Mouse (Mus musculus) embryo, embryonic 9.5 days (tissue): Measurements from ENCODE around the gene Frat2.

Experiments
- DNase-seq: peaks from one replicate; pipeline ENCODE4 v3.0.0-alpha.2; 2017; ENCODE audit errors: extremely low spot score

The Frat2 gene

DNA sequence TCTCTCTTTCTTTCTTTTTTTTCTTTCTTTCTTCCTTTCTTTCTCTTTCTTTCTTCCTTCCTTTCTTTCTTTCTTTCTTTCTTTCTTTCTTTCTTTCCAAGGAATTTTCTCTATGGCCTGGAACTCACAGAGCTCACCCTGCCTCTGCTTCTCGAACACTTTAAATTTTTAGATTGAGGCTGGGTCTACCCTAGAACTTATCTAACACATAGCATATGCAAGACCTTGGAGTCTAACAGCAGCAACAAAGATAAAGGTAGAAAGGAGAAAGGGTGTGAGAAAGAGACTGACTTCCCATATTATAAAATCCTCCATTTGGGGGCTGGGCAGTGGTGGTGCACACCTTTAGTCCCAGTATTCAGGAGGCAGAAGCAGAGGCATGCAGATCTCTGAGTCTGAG lies 25.3 kb downstream of the Frat2 start:
- no peak for DNase-seq

DNA sequence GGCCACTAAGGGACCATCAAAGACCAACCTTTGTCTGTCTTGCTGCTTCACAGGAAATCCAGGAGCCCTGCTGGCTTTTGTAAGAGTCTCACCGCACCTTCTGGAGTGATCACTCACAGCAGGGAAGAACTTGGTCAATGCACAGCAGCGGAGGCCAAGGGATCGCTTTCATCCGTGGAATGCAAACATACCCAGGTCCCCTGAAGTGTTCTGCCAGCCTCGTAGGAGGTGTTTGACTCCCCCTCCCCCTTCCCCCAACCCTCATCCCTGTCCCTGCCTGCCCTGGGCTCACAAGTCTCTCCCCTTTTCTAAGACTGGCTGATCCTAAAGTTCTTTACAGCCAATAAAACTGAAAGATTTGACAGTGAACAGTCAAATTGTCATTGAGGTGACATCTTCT lies 26.5 kb downstream of the Frat2 start:
- no peak for DNase-seq

DNA sequence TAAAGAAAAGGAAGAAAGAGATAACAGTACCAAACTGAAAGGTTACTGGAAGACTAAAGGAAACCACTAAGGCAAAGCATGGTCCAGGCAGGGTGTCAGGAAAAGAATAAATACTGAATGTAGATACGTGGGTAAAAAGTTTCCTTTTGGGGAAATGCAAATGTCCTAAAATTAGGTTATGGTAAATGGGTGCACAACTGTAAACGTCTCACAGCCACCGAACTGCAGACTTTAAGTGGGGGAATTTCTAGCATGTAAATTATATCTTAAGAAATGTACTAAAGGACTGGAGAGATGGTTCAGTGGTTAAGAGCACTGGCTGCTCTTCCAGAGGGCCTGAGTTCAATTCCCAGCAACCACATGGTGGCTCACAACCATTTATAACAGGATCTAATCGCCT lies 29.2 kb downstream of the Frat2 start:
- DNase-seq, result no peak

DNA sequence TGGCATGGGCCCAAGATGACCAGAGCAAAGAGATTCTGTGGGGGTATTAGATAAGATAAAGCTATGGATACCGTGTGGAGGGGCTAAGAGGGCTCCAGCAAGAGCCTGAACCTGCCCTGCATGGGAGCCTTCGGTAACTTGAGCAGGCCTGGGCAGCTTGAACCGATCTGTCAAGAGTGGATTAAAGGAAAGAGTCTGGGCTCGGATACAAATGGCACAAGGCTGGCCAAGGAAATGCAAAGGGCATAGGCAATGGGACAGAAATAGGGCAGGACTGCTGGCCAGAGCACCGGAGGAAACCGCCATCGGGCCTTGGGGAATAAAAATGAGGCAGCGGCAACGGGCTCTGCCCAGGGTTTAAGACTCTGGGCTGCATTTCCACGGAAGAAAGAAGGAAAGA lies 30.6 kb downstream of the Frat2 start:
- DNase-seq, result no peak

DNA sequence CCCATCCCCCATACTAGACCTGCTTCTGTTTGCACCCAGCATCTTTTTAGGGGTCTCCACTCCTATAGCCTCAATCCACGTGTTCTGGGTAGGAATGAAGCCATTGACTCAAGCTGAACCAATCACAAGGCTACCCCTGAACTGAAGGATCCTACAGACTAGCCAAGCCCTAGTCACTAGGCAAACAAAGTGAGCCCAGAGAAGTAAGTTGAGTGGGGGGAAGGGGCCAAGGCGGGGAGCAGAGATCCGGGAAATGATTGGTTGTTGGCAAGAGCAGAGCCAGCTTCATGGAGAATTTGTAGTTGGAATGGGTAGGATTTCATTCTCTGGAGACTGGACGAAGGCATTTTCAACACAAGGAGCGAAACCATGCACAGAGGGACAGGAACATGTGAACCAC lies 31.0 kb downstream of the Frat2 start:
- DNase-seq, result no peak

DNA sequence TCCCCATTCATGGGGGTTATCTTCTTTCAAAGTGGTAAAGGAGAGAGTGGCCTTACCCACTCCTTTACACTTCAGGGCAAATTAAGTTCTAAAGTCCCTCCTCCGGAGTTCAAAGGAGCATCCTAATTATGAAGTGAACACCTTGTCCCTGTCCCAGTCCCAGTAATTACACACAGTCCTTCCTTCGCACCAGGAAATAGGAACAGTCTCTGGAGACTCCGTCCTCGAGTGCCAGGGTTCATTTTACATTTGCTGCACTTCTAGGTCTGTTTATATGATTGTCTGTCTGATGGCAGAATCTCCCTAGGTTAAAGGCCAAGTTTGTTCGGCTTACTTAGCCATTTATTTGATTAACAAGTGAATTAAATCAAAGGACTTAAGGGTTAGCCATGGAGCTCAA lies 31.5 kb downstream of the Frat2 start:
- DNase-seq, result no peak

DNA sequence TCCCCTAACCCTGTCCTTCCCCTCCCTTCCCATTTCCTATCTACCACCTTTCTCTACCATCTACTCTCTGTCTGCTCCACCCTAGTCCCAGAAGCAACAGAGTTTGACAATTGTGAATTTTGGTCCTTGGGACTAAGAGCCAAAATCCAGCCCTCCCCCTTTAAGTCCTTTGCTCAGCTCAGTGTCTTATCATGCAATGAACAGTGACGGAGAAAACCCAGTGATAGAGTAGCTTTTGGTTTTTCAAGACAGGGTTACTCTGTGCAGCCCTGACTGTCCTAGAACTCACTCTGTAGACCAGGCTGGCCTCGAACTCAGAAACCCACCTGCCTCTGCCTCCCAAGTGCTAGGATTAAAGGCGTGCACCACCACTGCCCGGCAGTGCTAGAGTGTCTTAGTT lies 34.6 kb downstream of the Frat2 start:
- DNase-seq, result no peak

DNA sequence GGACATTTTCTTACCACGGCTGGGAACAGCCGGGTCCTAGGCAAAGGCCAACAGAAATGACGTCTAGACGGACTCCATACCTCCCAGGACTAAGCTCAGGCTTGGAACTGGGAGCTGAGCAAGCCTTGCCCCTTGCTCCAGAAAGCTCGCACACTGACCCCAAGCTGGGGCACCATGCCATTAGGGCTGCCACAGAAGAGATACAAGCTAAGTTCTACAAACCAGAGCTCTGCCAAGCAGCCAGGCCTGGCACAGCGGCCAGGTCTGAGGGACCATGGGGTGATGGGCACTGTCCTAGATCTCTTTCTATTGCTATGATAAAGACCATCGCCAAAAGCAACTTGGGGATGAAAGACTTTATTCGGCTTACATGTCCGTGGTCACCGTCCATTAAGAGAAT lies 35.4 kb downstream of the Frat2 start:
- no peak for DNase-seq

DNA sequence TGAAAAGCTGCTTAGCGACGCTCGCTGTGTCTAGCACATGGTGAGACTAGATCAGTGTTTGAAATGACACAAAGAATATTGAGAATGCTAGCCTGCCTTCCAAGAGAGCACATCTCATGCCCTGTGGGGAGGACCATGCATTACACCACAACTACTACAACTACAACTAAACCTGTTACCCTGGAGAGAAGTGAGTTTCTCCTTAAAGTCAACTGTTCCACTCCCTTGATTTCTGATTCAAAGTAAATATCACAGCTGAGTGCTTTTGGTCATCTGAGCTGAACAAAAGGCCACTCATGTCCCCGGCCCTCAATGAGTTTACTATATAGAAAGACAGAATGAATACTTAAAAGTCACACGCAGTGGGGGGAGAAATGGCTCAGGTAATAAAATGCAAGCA lies 37.9 kb downstream of the Frat2 start:
- DNase-seq, result no peak

DNA sequence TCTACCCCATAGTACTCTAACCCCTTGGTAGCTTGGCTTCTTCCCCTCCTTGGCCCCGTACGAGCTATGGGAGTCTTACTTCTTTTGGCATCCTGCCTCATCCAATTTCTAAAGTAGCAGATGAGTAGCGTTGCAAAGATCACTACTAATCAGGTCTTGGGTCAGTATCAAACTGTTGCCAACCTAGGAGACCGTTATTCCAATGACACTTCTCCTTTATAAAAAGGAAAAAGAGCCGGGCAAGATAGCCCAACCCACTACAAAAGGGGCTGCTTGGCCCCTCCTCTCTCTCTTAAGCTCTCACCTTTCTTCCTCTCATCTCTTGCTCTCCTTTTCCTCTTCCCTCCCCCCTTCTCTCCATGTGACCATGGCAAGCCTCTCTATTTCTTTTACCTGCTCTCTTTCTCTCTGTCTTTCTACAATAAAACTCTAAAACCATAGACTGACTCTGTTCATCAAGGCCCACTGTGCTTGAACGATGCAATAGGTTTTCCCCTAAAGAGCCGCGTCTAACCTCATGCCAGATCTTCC lies 39.8 kb downstream of the Frat2 start:
- DNase-seq, result no peak

DNA sequence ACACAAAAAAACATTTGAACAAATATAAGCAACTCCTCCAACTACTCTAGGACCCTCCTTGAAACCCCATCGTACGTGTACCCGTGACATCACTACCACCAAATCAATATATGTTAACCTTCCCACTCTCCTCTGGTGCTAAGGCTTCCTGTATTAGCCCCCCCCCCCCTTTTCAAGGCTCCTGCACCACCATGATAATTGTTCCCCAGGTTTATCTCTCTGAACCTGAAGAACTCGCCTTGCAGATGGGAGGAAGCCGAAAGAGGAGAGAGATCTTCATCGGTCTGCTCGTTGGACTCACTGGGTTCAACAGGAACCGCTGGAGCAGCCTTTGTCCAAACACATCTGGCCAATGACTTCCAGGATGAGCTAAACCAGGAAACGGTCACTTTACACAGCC lies 40.4 kb downstream of the Frat2 start:
- DNase-seq, result no peak

DNA sequence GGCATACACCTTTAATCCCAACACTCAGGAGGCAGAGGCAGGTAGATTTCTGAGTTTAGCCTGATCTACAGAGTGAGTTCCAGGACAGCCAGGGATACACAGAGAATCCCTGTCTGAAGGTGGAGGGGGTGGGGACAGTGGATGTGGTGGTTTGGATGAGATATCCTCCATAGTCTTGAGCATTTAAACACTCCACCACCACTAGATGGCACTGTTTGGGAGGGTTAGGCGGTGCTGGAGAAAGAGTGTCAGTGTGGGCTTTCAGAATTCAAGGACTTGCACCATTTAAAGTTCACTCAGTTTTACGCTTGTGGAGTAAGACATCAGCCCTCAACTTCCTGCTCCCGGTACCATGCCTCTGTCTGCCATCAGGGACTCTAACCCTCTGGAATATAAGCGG lies 42.1 kb downstream of the Frat2 start:
- DNase-seq, result no peak

DNA sequence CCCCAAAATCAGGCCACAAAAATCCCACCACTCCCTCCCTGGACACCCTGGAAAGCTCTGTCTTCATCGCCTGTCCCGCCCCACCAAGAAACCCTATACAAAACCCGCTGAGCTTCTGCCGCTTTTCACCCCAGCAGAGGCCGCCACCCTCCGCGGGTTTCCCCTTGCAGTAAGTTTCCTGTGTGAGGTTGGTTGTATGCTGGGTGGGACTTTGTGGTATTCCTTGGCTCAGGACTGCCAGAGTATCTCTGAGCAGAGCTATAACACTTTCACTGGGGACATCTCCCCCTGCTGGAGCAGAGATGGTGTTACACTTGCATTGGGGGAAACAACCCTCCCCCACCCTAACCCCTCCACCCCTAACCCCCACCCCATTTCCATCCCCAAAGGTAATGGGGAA lies 44.6 kb downstream of the Frat2 start:
- peak; percentile 26 for DNase-seq

DNA sequence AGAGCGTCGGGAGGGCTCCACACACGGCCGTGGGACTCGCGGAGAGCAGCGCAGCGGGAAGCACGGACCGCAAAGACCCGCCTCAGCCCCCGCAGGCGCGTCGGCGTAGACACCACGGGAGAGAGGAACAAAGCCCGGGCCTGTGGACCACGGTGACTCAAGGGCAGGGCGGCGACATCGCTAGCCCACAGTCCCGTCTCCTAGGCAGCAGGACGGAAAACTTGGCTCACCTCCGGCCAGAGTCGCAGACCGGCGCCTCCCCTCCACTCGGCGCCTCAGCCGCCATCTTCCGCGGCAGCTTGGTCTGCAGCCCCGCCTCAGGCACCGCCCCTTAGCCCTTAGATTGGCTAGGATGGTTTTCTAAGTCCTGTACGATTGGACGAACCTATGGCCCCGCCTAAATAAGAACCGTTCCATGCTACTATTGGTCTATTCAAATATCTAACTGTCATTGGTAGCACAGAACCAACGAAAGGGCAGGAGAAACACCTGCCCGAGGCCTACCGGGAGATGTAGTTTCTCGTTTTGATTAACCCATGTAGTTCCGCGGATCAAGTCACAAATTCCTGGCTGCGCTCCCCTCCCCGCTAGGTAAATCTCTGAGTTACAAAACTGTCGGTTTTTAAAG lies 46.1 kb downstream of the Frat2 start, which contains the start of gene Arhgap19:
Gene Arhgap19 (minus strand): TSS at position 306 of the 628 bp plus-strand sequence.
- DNase-seq, result peak; percentile 89

DNA sequence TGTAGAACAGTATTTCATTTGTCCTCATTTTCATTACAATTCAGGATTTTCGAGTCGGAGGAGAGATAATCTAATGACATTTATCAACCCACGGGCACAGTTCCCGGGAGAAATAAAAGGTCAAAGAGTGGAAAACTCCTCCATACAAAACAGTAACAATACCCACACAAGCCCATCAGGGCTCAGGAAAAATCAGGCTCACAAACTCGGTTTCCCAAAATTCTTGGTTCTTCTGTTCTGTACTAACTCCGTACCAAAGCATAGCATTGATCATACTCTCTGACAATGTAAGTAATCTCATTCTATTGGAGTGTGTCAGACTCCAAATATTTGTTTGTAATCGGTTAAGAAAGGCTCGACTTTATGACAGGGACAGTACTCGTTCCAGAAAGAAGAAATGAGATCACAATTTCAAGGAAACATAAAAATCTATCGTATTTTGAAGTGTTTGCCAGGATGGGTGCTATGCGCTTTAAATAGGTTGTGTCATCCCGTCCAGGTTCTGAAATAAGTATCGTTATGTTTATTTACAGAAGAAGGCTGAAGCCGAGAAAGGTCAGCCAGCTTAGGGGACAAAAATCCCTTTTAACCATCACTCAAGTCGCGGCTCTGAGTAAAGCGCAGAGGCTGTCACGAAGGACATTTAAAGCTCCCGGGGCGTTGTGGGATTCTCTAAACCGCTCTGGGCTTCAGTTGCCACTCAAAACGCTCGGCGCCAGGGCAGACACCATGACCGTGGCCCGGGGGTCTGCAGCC lies 46.8 kb downstream of the Frat2 start:
- DNase-seq, result no peak

DNA sequence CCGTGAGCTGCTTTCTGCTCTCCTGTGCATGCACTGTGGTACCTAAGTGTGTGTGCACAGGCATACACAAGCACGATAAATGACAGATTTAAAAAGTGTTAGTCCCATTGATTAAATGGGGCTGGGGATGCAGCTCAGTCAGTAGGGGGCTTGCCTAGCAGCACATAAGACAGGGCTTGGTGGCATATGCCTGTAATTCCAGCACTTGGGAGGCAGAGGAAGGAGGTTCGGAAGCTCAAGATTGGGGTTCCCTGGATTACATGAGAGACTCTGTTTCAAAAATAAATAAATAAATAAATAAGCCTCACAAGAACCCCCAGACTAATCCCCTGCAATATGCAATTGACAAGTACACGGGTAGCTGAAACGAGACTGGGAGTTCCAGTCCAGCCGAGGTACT lies 47.5 kb downstream of the Frat2 start:
- DNase-seq, result no peak

DNA sequence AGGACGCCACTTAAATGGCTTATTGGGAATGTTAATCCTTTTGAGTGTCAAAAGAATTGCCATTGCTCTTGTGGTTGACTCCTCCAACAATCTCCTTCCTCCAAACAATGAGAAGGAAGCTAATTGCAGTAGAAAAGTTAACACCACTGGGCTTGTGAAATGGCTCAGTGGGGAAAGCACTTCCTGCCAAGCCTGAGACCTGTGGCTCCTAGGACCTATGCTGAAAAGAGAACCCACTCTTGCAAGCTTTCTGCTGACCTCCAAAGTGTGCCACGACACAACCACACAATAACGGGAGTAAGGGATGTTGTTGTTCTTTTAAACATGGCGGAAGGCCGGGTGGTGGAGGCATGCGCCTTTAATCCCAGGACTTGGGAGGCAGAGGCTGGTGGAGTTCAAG lies 50.4 kb downstream of the Frat2 start:
- no peak for DNase-seq

DNA sequence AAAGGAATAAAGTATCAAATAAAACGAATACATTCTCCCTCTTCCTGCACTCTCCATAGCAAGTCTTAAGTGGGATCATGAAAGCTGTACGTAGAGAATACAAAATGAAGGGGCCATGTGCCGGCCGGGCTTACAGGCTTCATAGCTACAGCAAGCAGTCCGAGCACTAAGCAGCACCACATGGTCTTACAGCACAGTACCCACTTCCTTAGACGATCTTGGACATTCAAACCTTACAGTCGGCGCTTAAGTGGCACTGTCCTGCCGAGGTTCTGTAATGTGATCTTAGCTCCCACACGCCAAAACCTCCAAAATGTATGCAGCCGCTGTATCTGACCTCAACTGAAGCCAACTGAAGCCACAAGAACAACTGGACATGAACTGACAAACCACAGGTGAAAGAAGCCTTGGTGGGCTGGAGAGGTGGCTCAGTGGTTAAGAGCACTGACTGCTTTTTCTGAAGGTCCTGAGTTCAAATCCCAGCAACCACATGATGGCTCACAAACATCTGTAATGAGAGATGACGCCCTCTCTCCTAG lies 51.1 kb downstream of the Frat2 start:
- DNase-seq, result no peak

DNA sequence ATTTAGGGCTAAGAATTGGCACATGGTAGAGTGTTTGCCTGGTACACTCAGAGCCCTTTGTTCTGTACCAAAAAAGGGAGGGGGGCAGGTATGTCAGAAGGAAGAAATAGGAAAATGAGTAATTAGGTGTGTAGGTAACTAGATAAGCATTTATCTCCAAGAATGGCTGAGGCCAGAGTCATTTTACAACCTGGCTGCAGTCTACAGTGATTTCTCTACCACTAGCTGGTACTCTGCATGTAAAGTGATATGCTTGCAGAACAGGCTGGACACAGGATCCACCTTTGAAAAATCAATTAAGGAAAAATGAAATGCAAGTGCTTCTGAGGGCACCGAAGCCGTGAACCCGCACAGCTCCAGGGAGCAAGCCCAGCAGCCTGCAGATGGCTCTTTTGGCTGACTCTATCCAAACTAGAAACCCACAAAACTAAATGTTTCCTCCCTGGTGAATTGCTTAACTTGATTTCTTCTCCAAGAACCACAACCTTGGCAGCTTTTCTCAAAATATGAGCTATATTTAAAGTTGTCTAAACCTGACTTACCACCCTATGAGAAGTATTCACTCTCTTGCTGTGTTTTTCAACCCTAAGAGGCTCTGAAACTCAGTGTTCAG lies 51.7 kb downstream of the Frat2 start:
- no peak for DNase-seq
